Mouse (Mus musculus): Measurements from ENCODE around the gene Neurod4. TPM values are rescaled to one million over a fixed set of nuclear protein-coding genes. Genes with fewer than 3 reads are reported as not detected.

The Neurod4 gene
- total and polyA plus RNA-seq, 3 experiments: 0.13 to 0.24 (median 0.17) TPM

GRCm38 (mm10) chr10:130225034-130225433 is 55.0 kb downstream of the Neurod4 start:
- no peak overlapping the region for H3K4me3 ChIP-seq (replicated peaks in 1 of 3; ENCODE audit: low read depth in 2 of 3, low read length in 2 of 3, poor library complexity in 1 of 3)
- no peak overlapping the region for H3K4me2 ChIP-seq (ENCODE audit: insufficient read depth, low read depth, poor library complexity, severe bottlenecking)
- no peak overlapping the region for H3K9ac ChIP-seq (ENCODE audit: insufficient read depth, low read depth)
- no peak for DNase-seq (ENCODE audit: extremely low read depth)
- no peaks in the 10 kb centered on the region for H3K36me3 ChIP-seq (replicated peaks in 1 of 2; ENCODE audit: control insufficient read depth in 1 of 2, insufficient read depth in 1 of 2, low read length in 1 of 2)
- H3K4me1 ChIP-seq (ENCODE audit: control insufficient read depth in 1 of 2, insufficient read depth in 2 of 2): no peaks in the 10 kb centered on the region; a peak in 1 of 4 replicates
- H3K27me3 ChIP-seq (replicated peaks): no peaks in the 10 kb centered on the region
- H3K9me3 ChIP-seq (replicated peaks; ENCODE audit: low read length): no peaks in the 10 kb centered on the region
- TF ChIP-seq TBP (conservative IDR thresholded peaks at IDR 0.05; ENCODE audit: low read depth, low read length) (no peak), JUN (IDR thresholded peaks at IDR 0.05; ENCODE audit: insufficient read depth, low read depth, low read length) (no peak), BHLHE40 (IDR thresholded peaks at IDR 0.05; ENCODE audit: low read depth, low read length) (no peak), CTCF (conservative IDR thresholded peaks at IDR 0.05 in 1 of 2, IDR thresholded peaks at IDR 0.05 in 1 of 2; ENCODE audit: low read depth in 2 of 2, low read length in 2 of 2) (no peak)
- in situ Hi-C loops (cut with MboI; ENCODE audit: low pct_ligation_motif_present, low pct_unique_long_range_greater_than_20kb, low sequenced_read_pairs): loop anchor here (5.0 kb wide), 1 partner anchor 72 kb away; no protein-coding TSS in a partner anchor
- H3K79me2 ChIP-seq (replicated peaks; ENCODE audit: control insufficient read depth, extremely low read depth, insufficient read depth, poor library complexity, severe bottlenecking): no peaks in the 10 kb centered on the region
- no peak overlapping the region for H3K27ac ChIP-seq (ENCODE audit: insufficient read depth, low read depth)
- dilution Hi-C loops (cut with MboI; ENCODE audit: extremely low pct_ligation_motif_present, extremely low pct_unique_long_range_greater_than_20kb, low sequenced_read_pairs): no loop called here

Other genes starting within 250 kb of the Neurod4 start
- gene Olfr821, start 249.9 kb downstream of the Neurod4 start, total RNA-seq (2012; rRNA removed): not detected in 2 replicates
- gene Olfr821, start 249.9 kb downstream of the Neurod4 start, total RNA-seq (2014; rRNA removed): not detected in 2 replicates
- not detected in 2 replicates for gene Olfr821, start 249.9 kb downstream of the Neurod4 start, polyA plus RNA-seq (2012; ENCODE audit: insufficient read length, low read depth)
- gene Olfr822, start 209.0 kb downstream of the Neurod4 start, total RNA-seq (2012; rRNA removed): not detected in 2 replicates
- gene Olfr822, start 209.0 kb downstream of the Neurod4 start, total RNA-seq (2014; rRNA removed): not detected in 2 replicates
- not detected in 2 replicates for gene Olfr822, start 209.0 kb downstream of the Neurod4 start, polyA plus RNA-seq (2012; ENCODE audit: insufficient read length, low read depth)
- gene Olfr823, start 164.9 kb downstream of the Neurod4 start, total RNA-seq (2012; rRNA removed): not detected in 2 replicates
- gene Olfr823, start 164.9 kb downstream of the Neurod4 start, total RNA-seq (2014; rRNA removed): not detected in 2 replicates
- not detected in 2 replicates for gene Olfr823, start 164.9 kb downstream of the Neurod4 start, polyA plus RNA-seq (2012; ENCODE audit: insufficient read length, low read depth)
- not detected in 2 replicates for gene Olfr824, start 150.2 kb downstream of the Neurod4 start, total RNA-seq (2012; rRNA removed)
- gene Olfr824, start 150.2 kb downstream of the Neurod4 start, total RNA-seq (2014; rRNA removed): not detected in 2 replicates
- not detected in 2 replicates for gene Olfr824, start 150.2 kb downstream of the Neurod4 start, polyA plus RNA-seq (2012; ENCODE audit: insufficient read length, low read depth)
- not detected in 2 replicates for gene Olfr825, start 113.5 kb downstream of the Neurod4 start, total RNA-seq (2012; rRNA removed)
- gene Olfr825, start 113.5 kb downstream of the Neurod4 start, total RNA-seq (2014; rRNA removed): not detected in 2 replicates
- not detected in 2 replicates for gene Olfr825, start 113.5 kb downstream of the Neurod4 start, polyA plus RNA-seq (2012; ENCODE audit: insufficient read length, low read depth)
- not detected in 2 replicates for gene Olfr826, start 96.1 kb downstream of the Neurod4 start, total RNA-seq (2012; rRNA removed)
- gene Olfr826, start 96.1 kb downstream of the Neurod4 start, total RNA-seq (2014; rRNA removed): not detected in 2 replicates
- gene Olfr826, start 96.1 kb downstream of the Neurod4 start, polyA plus RNA-seq (2012; ENCODE audit: insufficient read length, low read depth): not detected in 2 replicates
- gene Olfr827, start 65.8 kb downstream of the Neurod4 start, total RNA-seq (2012; rRNA removed): not detected in 2 replicates
- gene Olfr827, start 65.8 kb downstream of the Neurod4 start, total RNA-seq (2014; rRNA removed): not detected in 2 replicates
- not detected in 2 replicates for gene Olfr827, start 65.8 kb downstream of the Neurod4 start, polyA plus RNA-seq (2012; ENCODE audit: insufficient read length, low read depth)
- gene Tespa1, start 42.6 kb upstream of the Neurod4 start, total RNA-seq (2012; rRNA removed): 26.0 and 28.1 TPM in 2 replicates
- 55.1 and 68.0 TPM in 2 replicates for gene Tespa1, start 42.6 kb upstream of the Neurod4 start, total RNA-seq (2014; rRNA removed)
- 48.5 and 48.9 TPM in 2 replicates for gene Tespa1, start 42.6 kb upstream of the Neurod4 start, polyA plus RNA-seq (2012; ENCODE audit: insufficient read length, low read depth)
- gene Vmn2r84, start 114.1 kb upstream of the Neurod4 start, total RNA-seq (2012; rRNA removed): under 0.01 TPM in 1 of 2 replicates, not detected in the other
- gene Vmn2r84, start 114.1 kb upstream of the Neurod4 start, total RNA-seq (2014; rRNA removed): not detected in 2 replicates
- gene Vmn2r84, start 114.1 kb upstream of the Neurod4 start, polyA plus RNA-seq (2012; ENCODE audit: insufficient read length, low read depth): 0.26 TPM in 2 replicates
- not detected in 2 replicates for gene Vmn2r85, start 149.5 kb upstream of the Neurod4 start, total RNA-seq (2012; rRNA removed)
- not detected in 2 replicates for gene Vmn2r85, start 149.5 kb upstream of the Neurod4 start, total RNA-seq (2014; rRNA removed)
- not detected in 2 replicates for gene Vmn2r85, start 149.5 kb upstream of the Neurod4 start, polyA plus RNA-seq (2012; ENCODE audit: insufficient read length, low read depth)
- not detected in 2 replicates for gene Vmn2r86, start 175.8 kb upstream of the Neurod4 start, total RNA-seq (2012; rRNA removed)
- not detected in 2 replicates for gene Vmn2r86, start 175.8 kb upstream of the Neurod4 start, total RNA-seq (2014; rRNA removed)
- not detected in 2 replicates for gene Vmn2r86, start 175.8 kb upstream of the Neurod4 start, polyA plus RNA-seq (2012; ENCODE audit: insufficient read length, low read depth)
- gene Vmn2r87, start 217.2 kb upstream of the Neurod4 start, total RNA-seq (2012; rRNA removed): not detected in 2 replicates
- gene Vmn2r87, start 217.2 kb upstream of the Neurod4 start, total RNA-seq (2014; rRNA removed): not detected in 2 replicates
- gene Vmn2r87, start 217.2 kb upstream of the Neurod4 start, polyA plus RNA-seq (2012; ENCODE audit: insufficient read length, low read depth): not detected in 2 replicates

All from CH12.LX (cell line).